Mouse (Mus musculus) forebrain, embryonic 13.5 days (tissue): ENCODE results near the gene Zfp988. TPM values are rescaled to one million over a fixed set of nuclear protein-coding genes. Genes with fewer than 3 reads are reported as not detected.
A peak's percentile ranks its signal among the peaks of the same experiment; 100 is the strongest.
"Not testable (repeated sequence)": the region's sequence is repeated elsewhere in the genome, so short reads cannot be mapped to it uniquely, and the experiment has no call there.

Experiments used
- ATAC-seq: fragments of 200-750 bp; cut with Nextera tagmentation; 2 replicates; pipeline ENCODE4 v1.8.0; 2017
- H3K27ac ChIP-seq: fragments of 300-500 bp; sonication (generic); 2 replicates; pipeline ENCODE4 v1.5.1; 2015; ENCODE audit warnings: inconsistent platforms, mild to moderate bottlenecking, moderate library complexity
- H3K27me3 ChIP-seq: fragments of 300-500 bp; sonication (generic); 2 replicates; pipeline ENCODE4 v1.6.1; 2015; ENCODE audit warnings: mild to moderate bottlenecking, inconsistent platforms
- H3K36me3 ChIP-seq: fragments of 300-500 bp; sonication (generic); 2 replicates; pipeline ENCODE4 v1.6.1; 2015; ENCODE audit warnings: mild to moderate bottlenecking, inconsistent platforms; ENCODE audit not compliant: poor library complexity, severe bottlenecking
- H3K4me1 ChIP-seq: fragments of 300-500 bp; sonication (generic); 2 replicates; pipeline ENCODE4 v1.6.1; 2015; ENCODE audit warnings: inconsistent platforms
- H3K4me2 ChIP-seq: fragments of 300-500 bp; sonication (generic); 2 replicates; pipeline ENCODE4 v1.6.1; 2015; ENCODE audit warnings: inconsistent platforms, mild to moderate bottlenecking, moderate library complexity
- H3K4me3 ChIP-seq: fragments of 300-500 bp; sonication (generic); 2 replicates; pipeline ENCODE4 v1.5.1; 2015; ENCODE audit warnings: mild to moderate bottlenecking, inconsistent platforms
- H3K9ac ChIP-seq: fragments of 300-500 bp; sonication (generic); 2 replicates; pipeline ENCODE4 v1.6.1; 2015; ENCODE audit warnings: mild to moderate bottlenecking, inconsistent platforms
- H3K9me3 ChIP-seq: fragments of 300-500 bp; sonication (generic); replicated peaks from 2 replicates; pipeline ENCODE4 v1.6.1; 2016; ENCODE audit warnings: inconsistent platforms
- WGBS: fragments of 180-500 bp; shearing (Covaris S2); methylation state at CpG from one replicate; pipeline ENCODE4 v1.1.7; 2015; 5-methylcytosine and 5-hydroxymethylcytosine counted together
- polyA plus RNA-seq: library from polyadenylated mRNA; unstranded; fragments of >200 nt; fragmentation: Nextera tagmentation; extraction: Ambion mirVana; gene quantifications from 2 replicates; pipeline ENCODE4 v1.2.1, GENCODE M21; 2015

Zfp988 gene
- polyA plus RNA-seq, 1 experiment from 2014 or later, result not detected

DNA sequence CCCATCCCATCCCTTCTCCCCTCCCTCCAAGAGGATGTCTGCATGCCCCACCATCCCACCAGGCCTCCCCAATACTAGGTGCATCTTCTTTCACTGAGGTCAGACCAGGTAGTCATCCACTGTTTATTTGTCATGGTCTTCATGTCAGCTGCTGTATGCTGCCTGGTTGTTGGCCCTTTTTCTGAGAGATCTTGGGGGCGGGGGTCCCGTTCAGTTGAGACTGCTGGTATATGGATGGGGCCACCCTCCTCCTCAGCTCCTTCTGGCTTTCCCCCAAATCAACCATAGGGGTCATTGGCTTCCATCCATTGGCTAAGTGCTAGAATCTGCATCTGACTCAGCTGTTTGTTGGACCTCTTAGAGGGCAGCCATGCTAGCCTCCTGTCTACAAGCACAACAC lies 64.1 kb downstream of the Zfp988 start:
- not testable (repeated sequence) for H3K36me3 ChIP-seq, H3K4me2 ChIP-seq, H3K4me1 ChIP-seq, H3K27me3 ChIP-seq, H3K9ac ChIP-seq, H3K9me3 ChIP-seq, H3K4me3 ChIP-seq, H3K27ac ChIP-seq
- no CpG with 5 or more reads among the region's 2 CpGs for WGBS
- ATAC-seq, result 0 out of 2 replicates have a peak, but pooled peaks have one; percentile 24

- H3K9ac ChIP-seq, H3K27ac ChIP-seq, H3K27me3 ChIP-seq, ATAC-seq, H3K9me3 ChIP-seq, H3K4me2 ChIP-seq, H3K4me3 ChIP-seq, H3K4me1 ChIP-seq, H3K36me3 ChIP-seq: not testable (repeated sequence)
- 86% methylated on average over 4 of the region's 4 CpGs for WGBS
Measured at GRCm38 (mm10) chr4:147383199-147383598, 77.7 kb downstream of the Zfp988 start.

Other genes with a start within 250 kb of the Zfp988 start
- 3.8 and 4.3 TPM in 2 replicates for gene Zfp991, start 173.6 kb upstream of the Zfp988 start, polyA plus RNA-seq
- not detected in 2 replicates for gene Zfp978, start 55.6 kb downstream of the Zfp988 start, polyA plus RNA-seq
- 1.5 and 2.8 TPM in 2 replicates for gene Zfp982, start 186.7 kb downstream of the Zfp988 start, polyA plus RNA-seq
- 0.39 and 0.44 TPM in 2 replicates for gene Gm16503, start 234.5 kb downstream of the Zfp988 start, polyA plus RNA-seq
- gene Zfp985, start 247.6 kb downstream of the Zfp988 start, polyA plus RNA-seq, result 0.05 and 0.06 TPM in 2 replicates